Mouse (Mus musculus) spleen, postnatal 10 days (tissue): Measurements from ENCODE around the gene Nxph4.

Experiments used
- DNase-seq, 2 experiments: peaks; one replicate each; pipeline ENCODE4 v3.0.0; 2021 to 2022; ENCODE audit warnings: low spot score in 2 of 2

The Nxph4 gene

GRCm38 (mm10) chr10:127542720-127543119, 8.4 kb upstream of the Nxph4 start:
- DNase-seq: no peak

- DNase-seq: no peak
Observed at GRCm38 (mm10) chr10:127542084-127542483, 7.7 kb upstream of the Nxph4 start.

- no peak for DNase-seq
Observed at GRCm38 (mm10) chr10:127541510-127541909, 7.2 kb upstream of the Nxph4 start.

GRCm38 (mm10) chr10:127537854-127538583, 3.7 kb upstream of the Nxph4 start:
- DNase-seq: peak; percentile 63 to 81

GRCm38 (mm10) chr10:127536586-127537314, 2.4 kb upstream of the Nxph4 start:
- DNase-seq: peak in 1 of 2 experiments; percentile 60

- no peak for DNase-seq
Observed at GRCm38 (mm10) chr10:127534929-127535384, 598 bp upstream of the Nxph4 start.

- DNase-seq: no peak
Observed at GRCm38 (mm10) chr10:127531548-127531947, 2.8 kb downstream of the Nxph4 start.

- DNase-seq: no peak
Observed at GRCm38 (mm10) chr10:127530945-127531344, 3.4 kb downstream of the Nxph4 start.

- no peak for DNase-seq
Observed at GRCm38 (mm10) chr10:127527481-127527880, 6.9 kb downstream of the Nxph4 start.

GRCm38 (mm10) chr10:127526681-127527080, 7.7 kb downstream of the Nxph4 start:
- peak in 1 of 2 experiments; percentile 65 for DNase-seq

- DNase-seq: no peak
Observed at GRCm38 (mm10) chr10:127526048-127526447, 8.3 kb downstream of the Nxph4 start.

- DNase-seq: no peak
Observed at GRCm38 (mm10) chr10:127524646-127525255, 9.6 kb downstream of the Nxph4 start.

GRCm38 (mm10) chr10:127522088-127522581, 12.2 kb downstream of the Nxph4 start, which contains the start of gene Shmt2:
TSS of gene Shmt2 (minus strand) at chr10:127522444.
- peak; percentile 74 to 88 for DNase-seq

- DNase-seq: peak in 1 of 2 experiments; percentile 43
Observed at GRCm38 (mm10) chr10:127521611-127522080, 12.7 kb downstream of the Nxph4 start.

GRCm38 (mm10) chr10:127520714-127521357, 13.5 kb downstream of the Nxph4 start:
- no peak for DNase-seq

GRCm38 (mm10) chr10:127519903-127520713, 14.3 kb downstream of the Nxph4 start:
- DNase-seq: no peak

- no peak for DNase-seq
Observed at GRCm38 (mm10) chr10:127519041-127519701, 15.2 kb downstream of the Nxph4 start.

GRCm38 (mm10) chr10:127517941-127518340, 16.4 kb downstream of the Nxph4 start:
- DNase-seq: no peak

GRCm38 (mm10) chr10:127516576-127517260, 17.6 kb downstream of the Nxph4 start:
- no peak for DNase-seq
